Mouse (Mus musculus): ENCODE measurements at regions not wholly inside any gene's neighbourhood (a gene's known extent, or its start where the extent isn't known, plus 50 kb on each side); places are given as distances from the start of the nearest gene placed in this dataset.

GRCm38 (mm10) chr17:9990744-9991143, 321.2 kb upstream of the Pabpc6 start:
- 88% methylated on average over 1 of the region's 1 CpGs for WGBS
- no peak for DNase-seq (ENCODE audit: low spot score)
- TF ChIP-seq EP300 (IDR thresholded peaks at IDR 0.05) (no peak), CTCF (IDR thresholded peaks at IDR 0.05) (no peak)

GRCm38 (mm10) chr17:9981273-9981672, 311.8 kb upstream of the Pabpc6 start:
- WGBS, result 87% methylated on average over 3 of the region's 3 CpGs
- no peak for TF ChIP-seq EP300 (IDR thresholded peaks at IDR 0.05)
- TF ChIP-seq CTCF (IDR thresholded peaks at IDR 0.05), result no peak
- no peak overlapping the region for H3K4me2 ChIP-seq (replicated peaks; ENCODE audit: low read depth, low read length)

More at GRCm38 (mm10) chr17:9990744-9991143, 321.2 kb upstream of the Pabpc6 start:
- Histone ChIP-seq H3K36me3 (ENCODE audit: insufficient read depth, low read length) (no peaks in the 10 kb centered on the region), H3K9me3 (ENCODE audit: low read length) (no peaks in the 10 kb centered on the region), H3K4me3 (ENCODE audit: low read depth, low read length) (no peak overlapping the region), H3K27ac (ENCODE audit: low read length) (no peak overlapping the region), H3K27me3 (replicated peaks; ENCODE audit: insufficient read depth, low read length) (no peaks in the 10 kb centered on the region), H3K9ac (replicated peaks; ENCODE audit: low read depth) (no peak overlapping the region), H3K4me1 (ENCODE audit: insufficient read depth, low read depth, low read length) (no peaks in the 10 kb centered on the region), H3K4me2 (replicated peaks; ENCODE audit: low read depth, low read length) (no peak overlapping the region)
- ATAC-seq, result no peak

GRCm38 (mm10) chr17:9976866-9977421, 307.4 kb upstream of the Pabpc6 start:
- H3K9ac ChIP-seq (replicated peaks; ENCODE audit: low read depth), result no peak overlapping the region
- TF ChIP-seq EP300 (IDR thresholded peaks at IDR 0.05) (no peak), CTCF (IDR thresholded peaks at IDR 0.05) (no peak)
- H3K4me3 ChIP-seq (ENCODE audit: low read depth, low read length), result no peak overlapping the region
- H3K27ac ChIP-seq (ENCODE audit: low read length), result no peak overlapping the region
- no peak overlapping the region for H3K4me2 ChIP-seq (replicated peaks; ENCODE audit: low read depth, low read length)
- peaks cover 8% of the 10 kb centered on the region; the same call in 1 of the 2 replicates for H3K4me1 ChIP-seq (ENCODE audit: insufficient read depth, low read depth, low read length)
- H3K36me3 ChIP-seq (ENCODE audit: insufficient read depth, low read length), result no peaks in the 10 kb centered on the region
- no peaks in the 10 kb centered on the region for H3K27me3 ChIP-seq (replicated peaks; ENCODE audit: insufficient read depth, low read length)
- 79% methylated on average over 4 of the region's 4 CpGs for WGBS
- H3K9me3 ChIP-seq (ENCODE audit: low read length), result no peaks in the 10 kb centered on the region
- DNase-seq (ENCODE audit: low spot score), result no peak
- no peak for ATAC-seq

More at GRCm38 (mm10) chr17:9981273-9981672, 311.8 kb upstream of the Pabpc6 start:
- DNase-seq (ENCODE audit: low spot score) (no peak), ATAC-seq (no peak)
- H3K27ac ChIP-seq (ENCODE audit: low read length), result no peak overlapping the region
- peaks cover 8% of the 10 kb centered on the region; the same call in 1 of the 2 replicates for H3K4me1 ChIP-seq (ENCODE audit: insufficient read depth, low read depth, low read length)
- H3K9me3 ChIP-seq (ENCODE audit: low read length), result no peaks in the 10 kb centered on the region
- H3K9ac ChIP-seq (replicated peaks; ENCODE audit: low read depth), result no peak overlapping the region
- H3K4me3 ChIP-seq (ENCODE audit: low read depth, low read length), result no peak overlapping the region
- H3K27me3 ChIP-seq (replicated peaks; ENCODE audit: insufficient read depth, low read length), result no peaks in the 10 kb centered on the region
- H3K36me3 ChIP-seq (ENCODE audit: insufficient read depth, low read length), result no peaks in the 10 kb centered on the region

- H3K9me3 ChIP-seq (ENCODE audit: low read length), result no peaks in the 10 kb centered on the region
- H3K9ac ChIP-seq (replicated peaks; ENCODE audit: low read depth), result no peak overlapping the region
- WGBS, result 59% methylated on average over 14 of the region's 14 CpGs
- no peak overlapping the region for H3K27ac ChIP-seq (ENCODE audit: low read length)
- no peaks in the 10 kb centered on the region for H3K27me3 ChIP-seq (replicated peaks; ENCODE audit: insufficient read depth, low read length)
- H3K4me2 ChIP-seq (replicated peaks; ENCODE audit: low read depth, low read length), result no peak overlapping the region
- peaks cover 8% of the 10 kb centered on the region; the same call in 1 of the 2 replicates for H3K4me1 ChIP-seq (ENCODE audit: insufficient read depth, low read depth, low read length)
- H3K36me3 ChIP-seq (ENCODE audit: insufficient read depth, low read length), result no peaks in the 10 kb centered on the region
- DNase-seq (ENCODE audit: low spot score) (no peak), ATAC-seq (no peak; the same call in 1 of the 2 replicates)
- TF ChIP-seq CTCF (IDR thresholded peaks at IDR 0.05), result no peak
- no peak overlapping the region for H3K4me3 ChIP-seq (ENCODE audit: low read depth, low read length)
These were observed 306.5 kb upstream of the Pabpc6 start for GRCm38 (mm10) chr17:9975995-9976394.

- Histone ChIP-seq H3K4me1 (ENCODE audit: insufficient read depth, low read depth, low read length) (peaks cover 8% of the 10 kb centered on the region; the same call in 1 of the 2 replicates), H3K36me3 (ENCODE audit: insufficient read depth, low read length) (no peaks in the 10 kb centered on the region), H3K4me2 (replicated peaks; ENCODE audit: low read depth, low read length) (no peak overlapping the region), H3K9me3 (ENCODE audit: low read length) (no peaks in the 10 kb centered on the region), H3K27ac (ENCODE audit: low read length) (no peak overlapping the region), H3K4me3 (ENCODE audit: low read depth, low read length) (no peak overlapping the region), H3K27me3 (replicated peaks; ENCODE audit: insufficient read depth, low read length) (no peaks in the 10 kb centered on the region), H3K9ac (replicated peaks; ENCODE audit: low read depth) (no peak overlapping the region)
- no peak for DNase-seq (ENCODE audit: low spot score)
- 89% methylated on average over 1 of the region's 1 CpGs for WGBS
- no peak for ATAC-seq
- no peak for TF ChIP-seq EP300 (IDR thresholded peaks at IDR 0.05)
- no peak for TF ChIP-seq CTCF (IDR thresholded peaks at IDR 0.05)
These were observed 305.6 kb upstream of the Pabpc6 start for GRCm38 (mm10) chr17:9975153-9975552.

GRCm38 (mm10) chr17:9967988-9968387, 298.5 kb upstream of the Pabpc6 start:
- no peak overlapping the region for H3K4me2 ChIP-seq (replicated peaks; ENCODE audit: low read depth, low read length)
- ATAC-seq (peak; percentile 87), DNase-seq (ENCODE audit: low spot score) (peak; percentile 63)
- H3K27me3 ChIP-seq (replicated peaks; ENCODE audit: insufficient read depth, low read length), result no peaks in the 10 kb centered on the region
- no peak overlapping the region for H3K4me3 ChIP-seq (ENCODE audit: low read depth, low read length)
- no peaks in the 10 kb centered on the region for H3K4me1 ChIP-seq (ENCODE audit: insufficient read depth, low read depth, low read length)
- H3K9me3 ChIP-seq (ENCODE audit: low read length), result no peaks in the 10 kb centered on the region
- no peaks in the 10 kb centered on the region for H3K36me3 ChIP-seq (ENCODE audit: insufficient read depth, low read length)
- 36% methylated on average over 7 of the region's 7 CpGs for WGBS
- peak; percentile 88 for TF ChIP-seq EP300 (IDR thresholded peaks at IDR 0.05)
- TF ChIP-seq CTCF (IDR thresholded peaks at IDR 0.05), result no peak
- H3K9ac ChIP-seq (replicated peaks; ENCODE audit: low read depth), result no peak overlapping the region
- no peak overlapping the region for H3K27ac ChIP-seq (ENCODE audit: low read length)

All from lung, postnatal 0 days (tissue).